Mouse (Mus musculus) embryonic facial prominence, embryonic 11.5 days (tissue): ENCODE results near the gene Klhl25. TPM values are rescaled to one million over a fixed set of nuclear protein-coding genes. Genes with fewer than 3 reads are reported as not detected.
"Not testable (repeated sequence)": the region's sequence is repeated elsewhere in the genome, so short reads cannot be mapped to it uniquely, and the experiment has no call there.

Experiments
- ATAC-seq: fragments of 200-750 bp; cut with Nextera tagmentation; replicated peaks from 2 replicates; pipeline ENCODE4 v1.8.0; 2017; ENCODE audit warnings: low read depth; ENCODE audit not compliant: insufficient number of reproducible peaks, low FRiP score, low TSS enrichment
- DNase-seq: peaks from one replicate; pipeline ENCODE4 v3.0.0-alpha.2; 2015; ENCODE audit warnings: low spot score
- H3K27ac ChIP-seq: fragments of 300-500 bp; sonication (generic); replicated peaks from 2 replicates; pipeline ENCODE4 v1.5.1; 2014; ENCODE audit warnings: mild to moderate bottlenecking, low read depth, low read length, control low read depth
- H3K27me3 ChIP-seq: fragments of 300-500 bp; sonication (generic); 2 replicates; pipeline ENCODE4 v1.6.1; 2014; ENCODE audit warnings: mild to moderate bottlenecking, low read length, moderate library complexity, mixed read lengths; ENCODE audit not compliant: control insufficient read depth, insufficient read depth
- H3K36me3 ChIP-seq: fragments of 300-500 bp; sonication (generic); replicated peaks from 2 replicates; pipeline ENCODE4 v1.6.1; 2014; ENCODE audit warnings: low read depth, mild to moderate bottlenecking, low read length, moderate library complexity, mixed read lengths; ENCODE audit not compliant: control insufficient read depth, insufficient read depth
- H3K4me1 ChIP-seq: fragments of 300-500 bp; sonication (generic); 2 replicates; pipeline ENCODE4 v1.6.1; 2014; ENCODE audit warnings: low read length, mixed read lengths; ENCODE audit not compliant: control insufficient read depth, insufficient read depth
- H3K4me2 ChIP-seq: fragments of 300-500 bp; sonication (generic); 2 replicates; pipeline ENCODE4 v1.6.1; 2014; ENCODE audit warnings: low read depth, mild to moderate bottlenecking, control low read depth, low read length, moderate library complexity
- H3K4me3 ChIP-seq: fragments of 300-500 bp; sonication (generic); 2 replicates; pipeline ENCODE4 v1.5.1; 2014; ENCODE audit warnings: low read depth, low read length, control low read depth
- H3K9ac ChIP-seq: fragments of 300-500 bp; sonication (generic); replicated peaks from 2 replicates; pipeline ENCODE4 v1.6.1; 2014; ENCODE audit warnings: mild to moderate bottlenecking, control low read depth, low read length
- H3K9me3 ChIP-seq: fragments of 300-500 bp; sonication (generic); replicated peaks from 2 replicates; pipeline ENCODE4 v1.6.1; 2016; ENCODE audit warnings: mild to moderate bottlenecking, low read length, inconsistent platforms, mixed read lengths; ENCODE audit not compliant: control insufficient read depth
- WGBS: fragments of 180-500 bp; shearing (Covaris S2); extraction: QIAGEN DNeasy Blood & Tissue Kit; methylation state at CpG from one replicate; pipeline ENCODE4 v1.1.7; 2014; 5-methylcytosine and 5-hydroxymethylcytosine counted together
- polyA plus RNA-seq: library from polyadenylated mRNA; unstranded; fragments of >200 nt; fragmentation: Nextera tagmentation; extraction: Ambion mirVana; gene quantifications from 2 replicates; pipeline ENCODE4 v1.2.1, GENCODE M21; 2014

The Klhl25 gene
- polyA plus RNA-seq, 1 experiment from 2014 or later: 19.6 TPM

DNA sequence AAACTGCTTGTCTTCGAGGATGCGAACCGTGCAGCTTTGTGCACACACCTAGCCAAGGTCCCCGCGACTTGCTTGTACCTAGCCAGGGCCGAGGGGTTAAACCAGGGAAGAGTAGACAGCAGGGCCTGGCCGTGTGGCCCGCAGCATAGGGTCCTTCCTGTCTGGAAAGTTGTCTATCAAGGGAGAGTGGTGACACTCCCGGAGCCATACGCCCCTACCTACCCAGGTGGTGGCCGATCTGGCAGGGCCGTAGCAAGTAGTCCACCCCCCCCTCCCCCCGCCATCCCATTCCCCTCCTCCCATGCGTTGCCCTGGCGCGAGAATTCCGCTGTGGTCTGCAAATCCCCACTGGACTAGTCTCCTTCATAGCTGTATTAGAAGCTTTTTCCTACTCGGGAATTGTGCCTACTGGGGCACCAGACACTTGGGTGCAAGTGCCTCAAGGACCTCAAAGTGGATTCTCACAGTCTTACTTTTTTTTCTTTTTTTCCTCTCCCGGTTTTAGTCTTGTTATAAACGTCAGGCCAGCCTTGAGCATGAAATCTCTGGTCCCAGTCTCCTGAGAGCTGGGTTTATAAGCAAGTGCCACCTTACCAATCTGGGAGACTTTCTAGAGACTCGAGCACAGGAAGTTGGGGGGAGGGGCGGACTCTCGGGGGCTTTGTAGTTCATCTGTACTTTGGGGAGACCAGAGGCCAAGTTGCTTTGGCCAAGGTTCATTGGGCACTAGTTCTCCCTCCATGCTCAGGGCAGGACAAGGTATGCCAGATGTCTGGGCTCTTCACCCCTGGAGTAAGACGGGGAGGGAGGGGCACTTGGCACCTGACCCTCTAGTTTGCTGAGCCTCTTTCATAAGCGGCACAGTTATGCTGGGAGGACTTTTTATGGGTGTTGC lies 913 bp downstream of the Klhl25 start:
- Histone ChIP-seq H3K4me2 (peak overlapping the region; percentile 85), H3K27ac (peak overlapping the region; percentile 75), H3K4me3 (peak overlapping the region; percentile 89), H3K36me3 (no peaks in the 10 kb centered on the region), H3K9ac (peak overlapping the region; percentile 92), H3K27me3 (no peaks in the 10 kb centered on the region), H3K4me1 (no peaks in the 10 kb centered on the region), H3K9me3 (no peaks in the 10 kb centered on the region)
- 2% methylated on average over 21 of the region's 25 CpGs for WGBS
- DNase-seq (peak; percentile 44), ATAC-seq (peak; percentile 55)

GRCm38 (mm10) chr7:75850396-75850795 lies 2.3 kb downstream of the Klhl25 start:
- not testable (repeated sequence) for H3K4me3 ChIP-seq, H3K4me1 ChIP-seq, H3K27me3 ChIP-seq, H3K27ac ChIP-seq, ATAC-seq, H3K9ac ChIP-seq, H3K4me2 ChIP-seq, H3K36me3 ChIP-seq, DNase-seq, H3K9me3 ChIP-seq
- 100% methylated on average over 1 of the region's 3 CpGs for WGBS

DNA sequence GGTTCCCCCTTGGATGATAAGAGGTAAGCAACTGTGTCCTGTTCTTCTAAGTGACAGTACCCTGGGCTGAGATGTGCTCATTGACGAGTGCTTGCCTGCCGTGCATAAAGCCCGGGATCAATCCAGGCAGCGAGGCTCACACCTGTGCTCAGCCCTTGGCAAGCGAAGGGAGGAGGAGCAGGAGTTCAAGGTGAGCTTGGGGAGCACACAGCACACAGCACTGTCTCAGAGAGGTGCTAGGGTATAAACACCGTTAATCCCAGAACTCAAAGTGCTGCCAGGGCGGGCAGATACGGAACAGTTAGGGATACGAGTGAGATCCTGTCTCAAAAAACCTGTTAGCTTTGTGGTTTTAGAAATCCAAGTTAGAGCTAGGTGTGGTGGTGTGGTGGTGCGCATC lies 3.2 kb downstream of the Klhl25 start:
- Histone ChIP-seq H3K36me3 (no peaks in the 10 kb centered on the region), H3K27me3 (no peaks in the 10 kb centered on the region), H3K9ac (no peak overlapping the region), H3K4me2 (no peak overlapping the region), H3K9me3 (no peaks in the 10 kb centered on the region), H3K4me1 (no peaks in the 10 kb centered on the region), H3K4me3 (no peak overlapping the region), H3K27ac (no peak overlapping the region)
- DNase-seq (no peak), ATAC-seq (no peak)
- WGBS: 88% methylated on average over 10 of the region's 10 CpGs

- Histone ChIP-seq H3K36me3 (no peaks in the 10 kb centered on the region), H3K27ac (no peak overlapping the region), H3K9ac (no peak overlapping the region), H3K4me1 (no peaks in the 10 kb centered on the region), H3K4me2 (no peak overlapping the region), H3K9me3 (no peaks in the 10 kb centered on the region), H3K27me3 (no peaks in the 10 kb centered on the region), H3K4me3 (no peak overlapping the region)
- ATAC-seq (no peak), DNase-seq (no peak)
- 69% methylated on average over 4 of the region's 4 CpGs for WGBS
Measured at GRCm38 (mm10) chr7:75852363-75852762, 4.3 kb downstream of the Klhl25 start.

- Histone ChIP-seq H3K27ac (no peak overlapping the region), H3K27me3 (no peaks in the 10 kb centered on the region), H3K4me1 (no peaks in the 10 kb centered on the region), H3K4me2 (no peak overlapping the region), H3K9ac (no peak overlapping the region), H3K9me3 (no peaks in the 10 kb centered on the region), H3K4me3 (no peak overlapping the region), H3K36me3 (no peaks in the 10 kb centered on the region)
- ATAC-seq: no peak
- DNase-seq: no peak
- WGBS: 72% methylated on average over 8 of the region's 8 CpGs
Measured at GRCm38 (mm10) chr7:75853171-75853830, 5.2 kb downstream of the Klhl25 start.

DNA sequence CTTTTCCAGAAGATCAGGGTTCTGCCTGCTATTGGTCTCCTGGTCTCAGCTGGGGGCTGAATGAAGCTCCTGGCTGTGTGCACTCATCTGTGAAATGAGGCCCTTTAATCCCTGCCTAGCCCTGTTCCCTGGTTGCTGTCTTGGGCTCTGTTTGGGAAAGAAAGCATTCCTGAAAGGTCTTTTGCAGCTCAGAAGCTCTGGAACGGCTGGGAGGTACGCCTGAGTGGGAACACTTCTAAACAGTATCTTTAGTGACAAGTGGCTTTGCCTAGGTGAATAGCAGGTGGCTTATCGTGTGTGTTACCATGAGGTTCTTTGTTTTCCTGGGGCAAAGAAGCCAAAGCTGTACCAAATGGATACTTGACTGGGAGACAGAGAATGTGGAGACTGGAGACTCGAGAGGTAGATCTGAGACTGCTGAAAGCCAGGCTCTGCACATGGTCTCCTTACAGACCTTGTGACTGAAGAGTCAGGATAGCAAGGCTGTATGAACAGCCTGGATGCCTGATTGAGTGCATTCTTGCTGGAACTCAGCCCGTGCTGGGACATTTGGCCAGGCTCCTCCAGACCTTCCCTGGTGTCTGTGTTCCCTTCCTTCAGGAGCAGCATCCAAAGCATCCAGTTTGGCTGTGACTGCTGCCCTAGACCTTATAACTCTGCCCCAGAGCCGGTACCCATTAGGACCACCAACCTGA lies 6.3 kb downstream of the Klhl25 start:
- no peak for ATAC-seq
- no peak overlapping the region for H3K27ac ChIP-seq
- H3K4me3 ChIP-seq: no peak overlapping the region
- H3K36me3 ChIP-seq: no peaks in the 10 kb centered on the region
- H3K4me1 ChIP-seq: no peaks in the 10 kb centered on the region
- 39% methylated on average over 6 of the region's 6 CpGs for WGBS
- no peak overlapping the region for H3K9ac ChIP-seq
- peak; percentile 22 for DNase-seq
- H3K4me2 ChIP-seq: no peak overlapping the region
- H3K9me3 ChIP-seq: no peaks in the 10 kb centered on the region
- H3K27me3 ChIP-seq: no peaks in the 10 kb centered on the region

DNA sequence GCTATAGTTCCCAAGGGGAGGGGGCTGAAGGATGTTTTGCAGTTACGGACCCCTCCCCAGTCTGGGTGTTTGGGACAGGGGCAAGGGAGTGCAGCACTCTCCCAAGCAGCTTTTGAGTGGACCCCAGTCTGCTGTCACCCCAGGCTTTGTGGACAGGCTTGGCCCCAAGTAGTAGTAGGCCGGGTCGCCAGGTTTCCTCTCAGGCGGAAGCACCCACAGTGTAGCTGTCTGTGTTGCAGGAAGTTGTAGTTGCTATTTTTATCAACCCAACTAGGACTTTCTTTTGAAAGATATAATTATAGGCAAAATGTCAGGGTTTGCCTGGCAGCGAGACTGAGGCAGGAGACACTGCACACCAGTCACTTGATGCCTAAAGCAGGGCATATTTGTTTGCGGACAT lies 6.9 kb downstream of the Klhl25 start:
- WGBS: 72% methylated on average over 6 of the region's 6 CpGs
- H3K9me3 ChIP-seq: no peaks in the 10 kb centered on the region
- H3K36me3 ChIP-seq: no peaks in the 10 kb centered on the region
- H3K4me3 ChIP-seq: no peak overlapping the region
- no peak overlapping the region for H3K4me2 ChIP-seq
- ATAC-seq: no peak
- no peak overlapping the region for H3K9ac ChIP-seq
- no peaks in the 10 kb centered on the region for H3K4me1 ChIP-seq
- DNase-seq: no peak
- no peak overlapping the region for H3K27ac ChIP-seq
- no peaks in the 10 kb centered on the region for H3K27me3 ChIP-seq

GRCm38 (mm10) chr7:75856259-75856658 lies 8.1 kb downstream of the Klhl25 start:
- WGBS: 82% methylated on average over 11 of the region's 11 CpGs
- Histone ChIP-seq H3K4me3 (no peak overlapping the region), H3K27me3 (no peaks in the 10 kb centered on the region), H3K9ac (no peak overlapping the region), H3K4me2 (no peak overlapping the region), H3K36me3 (no peaks in the 10 kb centered on the region), H3K4me1 (no peaks in the 10 kb centered on the region), H3K9me3 (no peaks in the 10 kb centered on the region), H3K27ac (no peak overlapping the region)
- DNase-seq: no peak
- no peak for ATAC-seq
